Mouse (Mus musculus): ENCODE results near the gene S100a3.

Gene S100a3

DNA sequence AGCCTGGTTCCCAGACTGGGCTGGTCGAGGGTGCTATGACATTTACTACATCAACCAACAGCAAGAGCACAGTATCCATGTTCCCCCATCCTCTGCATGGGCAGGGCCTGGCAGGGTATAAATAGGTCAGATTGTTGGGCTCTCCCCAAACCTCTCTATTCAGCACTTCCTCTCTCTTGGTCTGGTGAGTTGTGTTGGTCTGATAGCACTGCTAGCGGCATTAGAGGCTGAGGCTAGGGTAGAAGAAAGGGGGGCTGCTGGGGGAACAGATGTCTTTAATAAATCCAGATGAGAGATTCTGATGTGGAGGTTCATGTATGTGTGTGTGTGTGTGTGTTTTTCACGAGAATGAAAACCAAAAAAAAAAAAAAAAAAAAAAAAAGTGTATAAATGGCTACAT is 43.2 kb downstream of the S100a3 start, which contains the start of gene S100a4:
Gene S100a4 (plus strand): TSS at position 149 of the 400 bp plus-strand sequence.
- DNase-seq: no peak

DNA sequence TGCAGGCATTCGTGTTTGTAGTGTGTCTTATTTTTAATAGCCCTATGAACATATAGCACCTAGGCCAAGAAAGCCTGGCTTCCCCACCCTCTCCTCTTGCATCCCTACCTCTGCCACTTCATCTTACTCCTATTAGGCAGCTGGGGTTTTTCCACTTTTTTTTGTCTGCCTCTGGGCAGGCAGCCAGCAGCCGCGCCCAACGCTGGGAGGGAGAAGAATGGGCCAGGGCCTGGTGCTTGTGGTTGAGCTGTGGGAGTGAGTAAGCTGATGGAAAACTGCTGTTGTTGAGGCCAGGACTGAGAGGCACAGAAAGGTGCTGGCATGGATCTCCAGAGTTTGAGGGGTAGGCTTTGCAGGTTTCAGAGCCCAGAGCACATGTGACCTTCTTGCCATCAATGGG is 44.0 kb downstream of the S100a3 start:
- DNase-seq: no peak

DNA sequence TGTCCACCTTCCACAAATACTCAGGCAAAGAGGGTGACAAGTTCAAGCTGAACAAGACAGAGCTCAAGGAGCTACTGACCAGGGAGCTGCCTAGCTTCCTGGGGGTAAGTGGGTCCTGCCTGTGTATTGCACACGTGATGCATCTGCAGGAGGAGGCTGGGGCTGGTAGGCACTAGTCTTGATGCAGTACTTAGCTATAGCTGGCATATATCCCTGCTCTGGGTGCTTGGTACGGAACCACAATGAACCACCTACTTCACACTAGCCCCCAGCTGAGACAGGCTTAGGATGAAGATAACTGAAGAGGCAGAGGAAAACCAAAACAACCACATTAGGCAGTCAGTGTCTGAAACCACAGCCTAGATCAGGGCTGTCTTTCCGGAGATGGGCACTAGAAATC is 44.7 kb downstream of the S100a3 start:
- DNase-seq: no peak

DNA sequence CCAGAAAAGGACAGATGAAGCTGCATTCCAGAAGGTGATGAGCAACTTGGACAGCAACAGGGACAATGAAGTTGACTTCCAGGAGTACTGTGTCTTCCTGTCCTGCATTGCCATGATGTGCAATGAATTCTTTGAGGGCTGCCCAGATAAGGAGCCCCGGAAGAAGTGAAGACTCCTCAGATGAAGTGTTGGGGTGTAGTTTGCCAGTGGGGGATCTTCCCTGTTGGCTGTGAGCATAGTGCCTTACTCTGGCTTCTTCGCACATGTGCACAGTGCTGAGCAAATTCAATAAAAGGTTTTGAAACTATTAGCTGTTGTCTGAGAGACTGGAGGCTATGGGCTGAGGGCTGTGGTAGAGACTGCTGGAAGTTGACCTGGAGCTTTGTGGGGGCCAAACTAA is 45.4 kb downstream of the S100a3 start:
- DNase-seq: no peak

DNA sequence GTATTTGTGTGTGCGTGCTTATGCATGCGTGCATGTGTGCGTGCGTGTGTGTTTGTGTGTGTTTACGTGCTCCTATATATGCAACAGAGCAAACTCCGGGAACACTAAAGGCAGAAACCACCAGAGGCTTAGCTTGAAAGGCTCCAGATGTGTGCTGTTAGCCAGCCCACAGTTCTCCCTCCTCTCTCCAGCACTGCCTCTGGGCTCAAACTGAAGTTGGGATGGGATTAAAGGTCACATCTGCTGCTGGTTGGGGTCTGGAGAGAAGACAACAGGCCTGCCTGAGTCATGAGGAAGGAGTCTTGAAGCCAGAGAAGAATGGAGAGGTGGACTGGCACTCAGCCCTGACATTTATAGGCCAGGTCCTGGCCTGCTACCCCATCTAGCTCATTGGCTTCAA is 45.8 kb downstream of the S100a3 start:
- no peak for DNase-seq

DNA sequence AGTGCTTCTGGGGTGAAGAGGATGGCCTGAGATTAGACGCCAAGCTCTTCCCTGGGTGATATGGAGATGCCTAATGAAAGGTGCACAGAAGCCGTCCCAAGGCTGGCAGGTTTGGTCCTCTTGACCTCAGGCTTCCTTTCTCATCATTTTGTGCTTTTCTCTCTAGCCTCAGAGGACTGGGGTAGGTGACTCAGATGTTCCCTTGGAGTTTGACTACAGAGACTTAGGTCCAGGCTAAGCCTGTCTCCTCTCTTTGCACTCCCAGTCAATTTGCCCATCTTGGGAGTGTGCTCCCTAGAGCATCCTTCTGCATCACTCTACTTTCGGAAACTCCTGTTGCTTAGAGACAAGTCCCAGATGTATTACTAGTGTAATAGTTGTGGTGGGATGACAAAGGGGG is 47.0 kb downstream of the S100a3 start:
- no peak for DNase-seq

DNA sequence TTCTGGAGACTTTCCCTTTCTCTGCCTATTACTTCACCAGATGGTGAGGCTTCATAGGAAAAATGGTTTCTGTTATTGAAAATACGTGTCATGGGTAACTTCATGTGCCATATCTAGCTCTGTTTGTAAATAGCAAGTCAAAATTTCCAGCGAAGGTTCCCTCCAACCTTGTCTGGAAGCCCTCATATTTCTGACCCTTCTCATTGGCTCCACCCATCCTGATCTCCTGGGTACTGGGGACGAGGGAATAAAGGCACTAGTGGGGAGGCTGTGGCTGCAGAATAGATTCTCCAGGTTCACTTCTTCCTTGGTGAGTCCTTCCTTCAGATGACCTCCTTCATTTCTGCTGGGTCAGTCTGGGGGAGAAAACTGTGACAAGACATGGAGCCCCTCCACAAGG is 47.8 kb downstream of the S100a3 start, which contains the start of gene S100a5:
Gene S100a5 (plus strand): TSS at position 301 of the 400 bp plus-strand sequence.
- no peak for DNase-seq

DNA sequence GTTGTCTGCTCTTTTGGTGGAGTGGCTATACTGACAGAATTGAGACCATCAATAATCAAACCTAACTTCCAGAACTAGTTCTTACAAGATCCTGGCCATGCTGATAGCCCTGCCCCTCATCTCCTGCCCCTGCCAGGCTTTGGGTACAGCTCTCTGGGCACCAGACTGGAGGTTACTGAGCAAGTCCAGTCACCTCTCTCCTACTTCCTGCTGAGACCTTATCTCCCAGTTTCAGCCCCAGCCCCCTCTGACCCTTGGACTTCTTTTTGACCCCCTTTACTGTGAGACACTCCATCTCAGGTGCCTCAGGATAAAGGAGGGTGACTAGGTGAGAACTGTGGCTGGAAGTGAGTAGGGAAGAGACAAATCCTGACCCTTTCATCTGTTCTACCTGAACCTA is 48.7 kb downstream of the S100a3 start:
- no peak for DNase-seq

DNA sequence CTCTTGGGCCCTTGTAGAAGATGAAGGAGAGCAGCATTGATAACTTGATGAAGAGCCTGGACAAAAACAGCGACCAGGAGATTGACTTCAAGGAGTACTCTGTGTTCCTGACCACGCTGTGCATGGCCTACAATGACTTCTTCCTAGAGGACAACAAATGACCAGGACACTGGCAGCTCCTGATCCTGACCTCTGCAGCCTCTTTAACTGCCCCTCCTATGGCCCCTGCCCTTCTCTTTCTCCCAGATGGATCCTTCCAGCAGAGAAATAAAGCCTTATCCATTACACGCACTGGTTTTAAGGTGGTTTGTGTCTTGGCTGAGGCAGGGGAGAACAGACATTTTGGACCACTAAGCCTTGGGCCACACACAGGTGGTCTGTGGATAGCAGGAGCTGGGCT is 51.1 kb downstream of the S100a3 start:
- no peak for DNase-seq

DNA sequence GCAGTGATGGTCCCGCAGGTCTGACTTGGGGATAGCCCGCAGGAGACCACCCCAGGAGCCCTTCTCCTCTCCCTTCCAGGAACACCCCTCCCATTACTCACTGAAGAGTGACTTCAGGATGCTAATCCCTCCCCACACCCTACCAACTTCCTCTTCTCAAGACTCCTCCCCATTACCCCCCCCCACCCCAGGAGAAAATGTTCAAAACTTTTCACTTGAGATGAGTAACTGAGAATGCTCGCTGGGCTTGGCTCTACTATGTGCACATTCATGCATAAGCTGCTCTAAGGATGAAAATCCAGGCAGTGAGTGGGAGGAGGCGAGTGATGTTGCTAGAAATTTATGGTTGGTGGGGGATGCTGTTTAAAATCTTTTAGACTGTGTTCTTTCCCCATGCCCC is 51.7 kb downstream of the S100a3 start:
- DNase-seq: no peak

DNA sequence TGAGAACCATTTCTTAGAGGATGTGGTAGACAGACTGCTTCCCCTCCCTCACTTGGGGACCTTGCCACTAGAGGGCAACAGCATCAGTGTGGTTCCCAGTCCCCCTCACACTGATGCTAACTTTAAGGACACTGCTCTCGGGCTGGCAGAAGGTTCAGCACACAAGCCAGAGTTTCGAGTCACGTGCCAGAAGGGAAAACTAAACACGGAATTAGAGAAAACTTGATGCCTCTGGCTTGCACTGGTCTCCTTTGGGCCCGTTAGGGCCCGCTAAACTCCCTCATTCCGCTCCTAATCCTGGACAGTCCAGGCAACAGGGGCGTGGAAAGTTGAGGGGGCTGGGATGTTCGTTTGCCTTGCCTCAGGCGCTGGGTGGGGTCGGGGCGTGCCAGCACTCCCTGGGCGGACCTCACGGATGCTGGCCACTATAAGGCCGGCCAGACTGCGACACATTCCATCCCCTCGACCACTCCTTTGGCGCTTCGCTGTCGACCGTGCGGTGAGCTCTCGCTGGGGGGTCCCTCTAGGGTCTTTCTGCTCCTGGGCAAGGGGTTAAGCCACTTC is 52.4 kb downstream of the S100a3 start, which contains the start of gene S100a6:
Gene S100a6 (plus strand): TSS at position 155 of the 564 bp plus-strand sequence.
- DNase-seq: peak in 1 of 2 experiments; percentile 53

DNA sequence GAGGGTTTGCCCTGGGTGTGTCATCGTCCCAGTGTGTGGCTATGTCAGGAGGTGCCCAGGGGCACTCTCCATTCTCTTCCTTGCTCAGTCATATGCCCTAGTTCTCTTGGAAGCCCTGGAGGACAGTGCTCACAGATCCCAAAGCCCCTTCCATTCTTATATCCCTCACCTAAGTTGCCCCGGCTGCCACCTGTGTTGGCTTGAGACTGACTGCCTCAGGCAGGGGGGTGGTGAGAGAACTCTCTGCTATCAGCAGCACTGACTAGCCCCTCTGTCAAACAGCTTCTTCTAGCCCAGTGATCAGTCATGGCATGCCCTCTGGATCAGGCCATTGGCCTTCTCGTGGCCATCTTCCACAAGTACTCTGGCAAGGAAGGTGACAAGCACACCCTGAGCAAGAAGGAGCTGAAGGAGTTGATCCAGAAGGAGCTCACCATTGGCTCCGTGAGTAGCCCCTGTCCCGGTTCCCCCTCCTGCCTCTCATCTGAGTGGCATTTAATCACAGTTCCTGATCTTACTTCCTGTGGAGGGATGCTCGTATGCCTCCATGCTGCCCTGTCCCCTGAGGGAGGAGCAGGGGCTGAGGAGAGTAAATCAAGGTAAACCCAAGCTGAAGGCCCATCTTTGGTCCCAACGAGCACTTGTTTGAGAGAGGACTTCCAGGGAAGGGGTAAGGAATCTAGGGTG is 53.2 kb downstream of the S100a3 start:
- no peak for DNase-seq

DNA sequence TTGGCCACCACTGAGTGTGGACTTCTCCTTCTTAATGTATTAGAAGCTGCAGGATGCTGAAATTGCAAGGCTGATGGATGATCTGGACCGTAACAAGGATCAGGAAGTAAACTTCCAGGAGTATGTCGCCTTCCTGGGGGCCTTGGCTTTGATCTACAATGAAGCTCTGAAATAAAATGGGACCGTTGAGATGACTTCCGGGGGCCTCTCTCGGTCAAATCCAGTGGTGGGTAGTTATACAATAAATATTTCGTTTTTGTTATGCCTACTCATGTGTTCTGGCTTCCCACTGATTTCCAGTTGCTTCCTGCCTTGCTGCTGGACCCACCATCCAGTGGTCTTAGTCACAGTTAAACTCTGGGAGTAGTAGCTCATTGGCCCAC is 53.8 kb downstream of the S100a3 start:
- DNase-seq: no peak

DNA sequence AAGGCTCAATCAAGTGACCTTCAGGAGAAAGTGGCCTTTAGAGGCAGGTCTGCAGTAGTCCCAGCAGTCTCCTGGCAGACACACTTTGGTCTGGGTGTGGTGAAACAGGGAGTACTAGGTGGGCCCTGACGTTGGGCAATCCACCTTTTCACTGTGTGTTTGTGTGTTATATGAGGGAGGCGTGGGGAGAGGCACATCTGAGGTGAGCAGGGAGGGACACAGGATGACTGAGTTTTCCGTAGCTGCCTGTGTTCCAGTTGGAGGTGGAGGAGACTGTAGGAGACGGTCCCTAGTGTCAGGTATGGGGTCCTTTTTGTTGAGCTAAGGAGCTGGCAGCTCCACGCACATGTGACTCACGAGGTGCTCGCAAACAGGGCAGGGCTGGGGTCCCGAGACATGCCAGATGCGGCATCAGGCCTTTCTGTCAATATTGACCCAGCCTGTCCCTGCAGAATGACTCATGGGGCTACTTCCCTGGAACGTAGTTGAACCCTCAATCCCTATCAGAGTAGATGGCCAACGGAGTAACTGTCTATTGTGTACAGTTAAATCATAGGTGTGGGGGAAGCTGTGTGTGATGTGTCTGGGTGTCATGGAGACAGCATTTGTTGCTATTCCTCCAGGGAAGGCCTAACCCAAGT is 54.4 kb downstream of the S100a3 start:
- DNase-seq: no peak

DNA sequence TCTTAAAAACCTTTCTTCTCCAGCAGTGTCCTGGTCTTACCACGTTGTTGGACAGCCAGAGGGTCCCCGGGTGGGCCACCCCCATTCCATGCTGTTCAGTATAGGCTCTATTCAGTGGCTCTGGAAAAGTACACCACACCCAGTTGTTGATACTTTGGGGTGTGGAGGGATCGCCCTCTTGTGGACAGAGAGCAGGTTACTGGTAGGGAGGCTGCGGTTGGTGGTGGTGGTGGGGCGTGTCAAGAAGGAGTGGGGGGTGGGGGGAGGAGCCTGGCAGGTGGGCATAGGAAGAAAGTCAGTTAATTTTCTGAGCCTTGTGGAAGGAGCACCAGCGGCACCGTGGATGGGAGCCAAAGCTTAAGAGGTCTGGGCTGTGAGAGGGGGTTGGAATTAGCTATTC is 55.0 kb downstream of the S100a3 start:
- peak; percentile 17 to 59 for DNase-seq

DNA sequence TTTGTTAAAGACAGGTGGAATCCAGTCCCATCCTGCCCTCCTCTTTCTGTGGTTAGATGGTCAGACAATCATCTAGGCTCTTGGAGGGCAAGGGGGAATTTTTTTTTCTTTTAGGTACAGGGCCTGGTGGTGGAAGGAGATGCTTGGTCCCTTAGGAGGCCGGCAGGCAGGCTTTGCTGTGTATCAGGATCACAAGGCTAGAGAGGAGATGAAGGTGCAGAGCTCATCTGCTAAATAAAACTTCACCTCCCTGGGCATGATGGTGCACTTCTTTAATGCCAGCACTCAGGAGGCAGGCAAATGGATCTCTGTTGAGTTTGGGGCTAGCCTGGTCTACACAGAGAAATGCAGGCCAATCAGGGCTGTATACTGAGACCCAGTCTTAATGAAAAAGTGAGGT is 55.5 kb downstream of the S100a3 start:
- no peak for DNase-seq

DNA sequence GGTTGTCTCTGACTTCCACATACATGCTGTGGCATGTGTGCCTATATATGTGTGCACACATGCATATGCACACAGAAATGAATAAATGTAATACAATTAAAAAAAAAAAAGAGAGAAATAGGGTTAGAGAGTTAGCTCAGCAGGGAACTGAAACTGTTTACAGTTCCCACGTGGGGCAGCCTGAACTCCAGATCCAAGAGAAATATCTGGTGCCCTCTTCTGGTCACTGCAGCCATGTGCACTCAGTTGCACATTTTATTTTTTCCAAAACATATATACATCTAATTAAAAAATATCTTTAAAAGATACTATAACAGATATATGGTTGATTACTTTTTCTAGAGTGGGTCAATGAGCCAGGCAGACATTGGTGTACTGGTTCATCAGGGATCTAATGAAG is 57.2 kb downstream of the S100a3 start:
- DNase-seq: no peak

DNA sequence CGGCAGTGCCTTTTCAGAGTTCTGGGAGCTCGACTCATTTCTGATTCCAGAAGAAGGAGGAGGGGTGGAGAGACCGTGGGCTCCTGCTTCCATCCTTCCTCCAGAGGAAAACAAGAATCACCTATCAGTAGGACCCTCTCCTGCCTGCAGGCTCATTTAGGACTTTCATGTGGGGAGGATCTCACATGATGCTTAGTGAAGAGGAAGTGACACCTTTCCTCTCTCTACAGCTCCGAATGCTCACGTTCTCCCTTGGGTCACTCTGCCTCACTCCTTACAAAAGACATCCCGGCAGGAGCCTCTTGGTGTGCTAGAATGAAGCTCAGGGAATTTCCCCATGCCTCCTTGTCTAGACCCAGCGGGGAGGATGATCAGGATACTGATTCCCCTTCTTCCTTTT is 61.2 kb downstream of the S100a3 start:
- no peak for DNase-seq

DNA sequence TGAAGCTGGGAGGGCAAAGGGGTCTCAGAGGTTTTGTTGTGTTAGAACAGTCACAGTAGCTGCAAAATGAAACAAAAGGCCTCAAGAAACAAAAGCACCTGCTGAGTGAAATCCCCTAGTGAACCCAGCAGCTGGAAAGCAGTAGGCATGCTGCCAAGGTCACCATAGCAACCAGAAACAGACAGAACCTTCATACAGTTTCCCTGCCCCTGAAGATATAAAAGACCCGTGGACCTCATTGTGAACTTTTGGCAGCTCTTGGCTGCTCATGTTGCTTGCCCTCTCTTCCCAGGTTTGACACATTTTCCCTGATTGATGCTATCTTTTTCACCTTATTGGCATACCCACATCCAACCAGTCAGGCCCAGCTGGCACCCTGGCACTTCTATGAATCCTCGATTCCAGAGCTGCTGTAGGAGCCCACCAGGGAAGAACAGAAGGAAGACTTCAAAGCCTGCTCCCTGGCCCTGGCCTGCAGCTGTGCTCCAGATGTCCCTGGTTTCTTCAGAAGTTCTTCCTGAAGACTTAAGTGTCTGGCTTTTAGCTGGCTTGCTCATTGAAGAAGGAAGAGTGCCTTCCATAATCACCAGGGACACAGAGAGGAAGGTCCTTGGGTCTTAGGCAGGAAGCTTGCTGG is 63.2 kb downstream of the S100a3 start:
- peak in 1 of 2 experiments; percentile 29 for DNase-seq

DNA sequence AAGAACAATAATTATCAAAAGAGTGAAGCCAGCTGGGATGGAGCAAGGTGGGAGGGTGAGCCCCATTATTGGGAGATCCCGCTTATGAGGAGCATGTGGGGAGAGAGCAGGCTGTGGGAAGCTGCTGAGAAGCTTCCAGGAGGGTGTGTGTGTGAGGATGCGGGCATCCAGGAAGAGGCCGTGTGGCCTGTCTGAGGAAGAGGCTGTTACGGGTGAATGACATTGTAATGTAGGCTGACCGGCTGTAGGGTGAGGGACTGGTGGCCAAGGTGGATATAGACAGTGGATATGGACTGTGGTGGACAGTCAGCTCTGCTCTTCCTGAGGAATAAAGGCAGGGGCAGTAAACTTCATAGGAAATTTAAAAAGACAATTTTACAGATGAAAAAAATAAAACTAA is 65.1 kb downstream of the S100a3 start:
- no peak for DNase-seq

DNA sequence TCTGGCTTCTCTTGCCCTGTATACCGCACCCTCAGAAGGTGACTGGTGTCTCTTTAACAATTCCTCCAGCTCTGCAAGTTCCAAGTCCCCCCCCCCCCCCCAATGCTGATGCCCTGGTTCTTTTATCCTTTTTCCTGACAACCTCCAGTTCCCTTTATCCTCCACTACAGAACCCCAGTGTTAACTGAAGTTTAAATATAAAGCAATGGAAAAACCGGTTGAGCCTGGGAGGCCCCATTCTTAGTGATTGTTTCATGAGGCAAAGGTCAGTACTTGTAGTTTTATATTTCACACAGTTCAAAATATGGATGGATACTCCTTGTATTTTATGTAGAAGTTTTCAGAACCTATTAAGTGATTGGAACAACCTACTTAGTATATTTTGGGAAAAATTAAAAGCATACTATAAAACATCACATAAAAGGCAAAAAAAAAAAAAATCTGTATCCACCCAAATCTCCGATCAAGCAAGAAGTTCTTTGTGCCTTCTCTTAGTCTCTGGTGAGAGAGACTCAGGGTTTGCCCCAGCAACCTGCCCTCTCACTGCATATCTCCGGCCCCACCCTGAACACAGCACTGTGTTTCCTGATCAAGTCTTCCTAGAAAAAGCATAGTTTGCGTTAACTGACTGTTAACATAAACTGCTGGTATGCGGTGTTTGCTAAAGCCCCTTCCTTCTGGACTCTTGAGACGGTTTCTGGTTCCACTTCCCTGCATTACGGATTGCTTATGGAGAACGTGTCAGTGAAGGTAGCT is 66.1 kb downstream of the S100a3 start:
- no peak for DNase-seq

DNA sequence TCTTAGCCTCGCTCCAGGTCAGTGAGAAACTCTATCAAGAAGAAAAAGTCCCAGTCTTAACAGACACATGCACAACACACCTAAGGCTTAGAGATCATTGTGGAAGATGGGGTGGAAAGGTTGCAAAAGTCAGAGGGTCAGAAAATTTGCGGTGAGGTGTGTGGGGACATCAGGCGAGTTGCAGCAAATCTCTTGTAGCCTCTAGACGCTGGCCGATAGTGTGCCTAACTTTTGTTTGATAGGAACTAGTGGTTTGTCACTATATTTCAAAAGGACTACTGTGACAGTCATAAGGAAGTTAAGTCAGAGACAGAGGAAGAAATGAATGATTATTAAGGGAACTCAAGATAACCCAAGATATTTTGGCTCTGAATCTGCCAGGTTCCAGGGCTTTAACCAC is 67.0 kb downstream of the S100a3 start:
- no peak for DNase-seq

DNA sequence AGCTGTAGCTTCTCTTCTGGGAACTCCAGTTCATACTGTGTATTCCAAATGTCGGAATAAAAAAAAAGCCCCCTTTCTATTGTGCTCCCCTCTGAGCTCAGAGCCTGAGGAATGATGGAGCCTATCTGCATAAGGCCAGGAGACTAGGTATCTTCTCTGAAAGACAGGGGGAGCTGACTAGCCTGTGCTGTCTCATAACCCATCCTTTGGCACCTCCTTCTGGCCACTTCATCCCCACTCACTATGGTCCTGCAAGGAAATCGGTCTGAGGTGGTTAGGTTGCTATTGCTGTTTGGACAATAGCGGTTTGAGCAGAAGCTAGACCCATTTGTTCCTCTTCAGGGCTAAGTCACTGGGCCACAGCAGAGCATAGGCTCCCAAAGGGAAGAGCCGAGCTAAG is 67.4 kb downstream of the S100a3 start:
- peak in 1 of 2 experiments; percentile 15 for DNase-seq
